Mouse (Mus musculus): Measurements from ENCODE around the gene S100a9. TPM values are rescaled to one million over a fixed set of nuclear protein-coding genes. Genes with fewer than 3 reads are reported as not detected.

Gene S100a9
- polyA plus RNA-seq, 1 experiment from 2014 or later, result 235 TPM

DNA sequence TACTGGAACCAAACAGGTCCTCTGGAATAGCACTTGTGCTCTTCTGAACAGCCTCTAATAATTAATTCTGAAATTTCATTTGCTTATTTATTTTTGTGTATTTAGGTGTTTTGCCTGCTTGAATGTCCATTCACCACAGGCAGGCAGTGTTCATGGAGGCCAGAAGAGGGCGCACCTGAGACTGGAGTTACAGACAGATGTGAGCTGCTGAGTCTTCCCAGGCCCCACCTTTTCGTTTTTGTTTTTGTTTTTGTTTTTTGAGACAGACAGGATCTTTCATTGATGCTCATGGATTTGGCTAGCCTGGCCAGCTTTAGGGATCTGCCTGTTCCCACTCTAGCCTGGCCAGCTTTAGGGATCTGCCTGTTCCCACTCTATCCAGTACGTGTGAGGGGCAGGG lies 51.3 kb downstream of the S100a9 start:
- Histone ChIP-seq H3K4me1 (ENCODE audit: control insufficient read depth, insufficient read depth, low read length) (no peaks in the 10 kb centered on the region), H3K36me3 (ENCODE audit: control insufficient read depth, insufficient read depth, low read length) (no peaks in the 10 kb centered on the region), H3K27me3 (ENCODE audit: control insufficient read depth, insufficient read depth, low read length) (no peaks in the 10 kb centered on the region), H3K4me2 (ENCODE audit: low read depth, low read length) (no peak overlapping the region), H3K9ac (ENCODE audit: low read length) (no peak overlapping the region), H3K4me3 (replicated peaks; ENCODE audit: low read length) (no peak overlapping the region), H3K9me3 (replicated peaks; ENCODE audit: control insufficient read depth, low read length) (no peaks in the 10 kb centered on the region), H3K27ac (ENCODE audit: low read length) (no peak overlapping the region)
- WGBS, result 54% methylated on average over 3 of the region's 3 CpGs
- ATAC-seq (ENCODE audit: insufficient read depth, low FRiP score), result no peak

Other genes with a start within 250 kb of the S100a9 start
- 5.9 and 6.4 TPM in 2 replicates for gene Npr1, start 229.9 kb downstream of the S100a9 start, polyA plus RNA-seq (2015; fragmentation: Nextera tagmentation; extraction: Ambion mirVana)
- gene Ilf2, start 219.6 kb downstream of the S100a9 start, polyA plus RNA-seq (2015; fragmentation: Nextera tagmentation; extraction: Ambion mirVana), result 137 and 147 TPM in 2 replicates
- gene Snapin, start 204.7 kb downstream of the S100a9 start, polyA plus RNA-seq (2015; fragmentation: Nextera tagmentation; extraction: Ambion mirVana), result 77.5 and 79.1 TPM in 2 replicates
- 92.7 and 105 TPM in 2 replicates for gene Chtop, start 186.2 kb downstream of the S100a9 start, polyA plus RNA-seq (2015; fragmentation: Nextera tagmentation; extraction: Ambion mirVana)
- gene S100a1, start 181.3 kb downstream of the S100a9 start, polyA plus RNA-seq (2015; fragmentation: Nextera tagmentation; extraction: Ambion mirVana), result 85.3 and 99.1 TPM in 2 replicates
- gene S100a13, start 181.3 kb downstream of the S100a9 start, polyA plus RNA-seq (2015; fragmentation: Nextera tagmentation; extraction: Ambion mirVana), result 37.3 and 44.1 TPM in 2 replicates
- 149 and 199 TPM in 2 replicates for gene S100a14, start 168.9 kb downstream of the S100a9 start, polyA plus RNA-seq (2015; fragmentation: Nextera tagmentation; extraction: Ambion mirVana)
- gene S100a16, start 158.5 kb downstream of the S100a9 start, polyA plus RNA-seq (2015; fragmentation: Nextera tagmentation; extraction: Ambion mirVana), result 407 and 487 TPM in 2 replicates
- gene S100a3, start 135.1 kb downstream of the S100a9 start, polyA plus RNA-seq (2015; fragmentation: Nextera tagmentation; extraction: Ambion mirVana), result 2.6 and 5.0 TPM in 2 replicates
- 0.93 and 1.3 TPM in 2 replicates for gene S100a2, start 105.5 kb downstream of the S100a9 start, polyA plus RNA-seq (2015; fragmentation: Nextera tagmentation; extraction: Ambion mirVana)
- not detected in 2 replicates for gene Gm42674, start 93.8 kb downstream of the S100a9 start, polyA plus RNA-seq (2015; fragmentation: Nextera tagmentation; extraction: Ambion mirVana)
- gene S100a4, start 92.0 kb downstream of the S100a9 start, polyA plus RNA-seq (2015; fragmentation: Nextera tagmentation; extraction: Ambion mirVana), result 12.5 and 15.1 TPM in 2 replicates
- 4.5 and 5.2 TPM in 2 replicates for gene S100a5, start 87.2 kb downstream of the S100a9 start, polyA plus RNA-seq (2015; fragmentation: Nextera tagmentation; extraction: Ambion mirVana)
- 820 and 892 TPM in 2 replicates for gene S100a6, start 82.8 kb downstream of the S100a9 start, polyA plus RNA-seq (2015; fragmentation: Nextera tagmentation; extraction: Ambion mirVana)
- gene S100a7a, start 41.7 kb downstream of the S100a9 start, polyA plus RNA-seq (2015; fragmentation: Nextera tagmentation; extraction: Ambion mirVana), result 9.8 and 29.5 TPM in 2 replicates
- gene S100a8, start 26.7 kb downstream of the S100a9 start, polyA plus RNA-seq (2015; fragmentation: Nextera tagmentation; extraction: Ambion mirVana), result 235 and 367 TPM in 2 replicates
- 0.06 and 0.36 TPM in 2 replicates for gene Pglyrp4, start 31.2 kb upstream of the S100a9 start, polyA plus RNA-seq (2015; fragmentation: Nextera tagmentation; extraction: Ambion mirVana)
- gene Gm5849, start 82.2 kb upstream of the S100a9 start, polyA plus RNA-seq (2015; fragmentation: Nextera tagmentation; extraction: Ambion mirVana), result not detected in 2 replicates

All from stomach, embryonic 16.5 days (tissue).